Mouse (Mus musculus): Measurements from ENCODE around the gene Grik5. TPM values are rescaled to one million over a fixed set of nuclear protein-coding genes. Genes with fewer than 3 reads are reported as not detected.

The Grik5 gene
- polyA plus RNA-seq, 1 experiment from 2014 or later, result 0.76 TPM

- H3K9ac ChIP-seq (replicated peaks), result no peak overlapping the region
- no peak overlapping the region for H3K27ac ChIP-seq (ENCODE audit: low read depth)
- ATAC-seq (no peak), DNase-seq (no peak)
- H3K4me2 ChIP-seq (ENCODE audit: low read depth, low read length), result no peak overlapping the region
- no peak for TF ChIP-seq CTCF (IDR thresholded peaks at IDR 0.05; ENCODE audit: low read depth)
- TF ChIP-seq EP300 (IDR thresholded peaks at IDR 0.05; ENCODE audit: low read depth), result no peak
- H3K9me3 ChIP-seq (ENCODE audit: low read length), result no peaks in the 10 kb centered on the region
- no peaks in the 10 kb centered on the region for H3K4me1 ChIP-seq (ENCODE audit: insufficient read depth)
- no peak overlapping the region for H3K4me3 ChIP-seq (ENCODE audit: low read depth, low read length)
- WGBS (ENCODE audit: insufficient replicate concordance), result 45% methylated on average over 7 of the region's 7 CpGs
- peaks cover 2% of the 10 kb centered on the region; the same call in 1 of the 2 replicates for H3K27me3 ChIP-seq (ENCODE audit: insufficient read depth, low read length)
- H3K36me3 ChIP-seq (replicated peaks; ENCODE audit: insufficient read depth, low read length), result no peaks in the 10 kb centered on the region
Measured at GRCm38 (mm10) chr7:25000211-25000610, 71.9 kb downstream of the Grik5 start.

- Histone ChIP-seq H3K9ac (replicated peaks) (no peak overlapping the region), H3K4me2 (ENCODE audit: low read depth, low read length) (no peak overlapping the region), H3K4me3 (ENCODE audit: low read depth, low read length) (no peak overlapping the region), H3K4me1 (ENCODE audit: insufficient read depth) (no peaks in the 10 kb centered on the region), H3K36me3 (replicated peaks; ENCODE audit: insufficient read depth, low read length) (no peaks in the 10 kb centered on the region), H3K9me3 (ENCODE audit: low read length) (no peaks in the 10 kb centered on the region), H3K27me3 (ENCODE audit: insufficient read depth, low read length) (no peaks in the 10 kb centered on the region), H3K27ac (ENCODE audit: low read depth) (no peak overlapping the region)
- ATAC-seq, result no peak
- no peak for DNase-seq
- no peak for TF ChIP-seq CTCF (IDR thresholded peaks at IDR 0.05; ENCODE audit: low read depth)
- no peak for TF ChIP-seq EP300 (IDR thresholded peaks at IDR 0.05; ENCODE audit: low read depth)
- 71% methylated on average over 6 of the region's 6 CpGs for WGBS (ENCODE audit: insufficient replicate concordance)
Measured at GRCm38 (mm10) chr7:24993081-24993480, 79.1 kb downstream of the Grik5 start.

GRCm38 (mm10) chr7:24990478-24990877 lies 81.7 kb downstream of the Grik5 start:
- Histone ChIP-seq H3K9ac (replicated peaks) (no peak overlapping the region), H3K4me2 (ENCODE audit: low read depth, low read length) (no peak overlapping the region), H3K4me1 (ENCODE audit: insufficient read depth) (no peaks in the 10 kb centered on the region), H3K4me3 (ENCODE audit: low read depth, low read length) (no peak overlapping the region), H3K27me3 (ENCODE audit: insufficient read depth, low read length) (no peaks in the 10 kb centered on the region), H3K36me3 (replicated peaks; ENCODE audit: insufficient read depth, low read length) (no peaks in the 10 kb centered on the region), H3K9me3 (ENCODE audit: low read length) (no peaks in the 10 kb centered on the region), H3K27ac (ENCODE audit: low read depth) (no peak overlapping the region)
- no peak for TF ChIP-seq EP300 (IDR thresholded peaks at IDR 0.05; ENCODE audit: low read depth)
- no peak for TF ChIP-seq CTCF (IDR thresholded peaks at IDR 0.05; ENCODE audit: low read depth)
- ATAC-seq, result no peak
- DNase-seq, result no peak
- 67% methylated on average over 8 of the region's 8 CpGs for WGBS (ENCODE audit: insufficient replicate concordance)

GRCm38 (mm10) chr7:24987941-24988340 lies 84.2 kb downstream of the Grik5 start:
- no peak overlapping the region for H3K4me2 ChIP-seq (ENCODE audit: low read depth, low read length)
- H3K27me3 ChIP-seq (ENCODE audit: insufficient read depth, low read length), result no peaks in the 10 kb centered on the region
- DNase-seq (no peak), ATAC-seq (no peak)
- H3K36me3 ChIP-seq (replicated peaks; ENCODE audit: insufficient read depth, low read length), result no peaks in the 10 kb centered on the region
- WGBS (ENCODE audit: insufficient replicate concordance), result 59% methylated on average over 14 of the region's 14 CpGs
- H3K4me3 ChIP-seq (ENCODE audit: low read depth, low read length), result no peak overlapping the region
- H3K4me1 ChIP-seq (ENCODE audit: insufficient read depth), result no peaks in the 10 kb centered on the region
- no peak for TF ChIP-seq EP300 (IDR thresholded peaks at IDR 0.05; ENCODE audit: low read depth)
- no peak for TF ChIP-seq CTCF (IDR thresholded peaks at IDR 0.05; ENCODE audit: low read depth)
- no peaks in the 10 kb centered on the region for H3K9me3 ChIP-seq (ENCODE audit: low read length)
- no peak overlapping the region for H3K9ac ChIP-seq (replicated peaks)
- H3K27ac ChIP-seq (ENCODE audit: low read depth), result no peak overlapping the region

DNA sequence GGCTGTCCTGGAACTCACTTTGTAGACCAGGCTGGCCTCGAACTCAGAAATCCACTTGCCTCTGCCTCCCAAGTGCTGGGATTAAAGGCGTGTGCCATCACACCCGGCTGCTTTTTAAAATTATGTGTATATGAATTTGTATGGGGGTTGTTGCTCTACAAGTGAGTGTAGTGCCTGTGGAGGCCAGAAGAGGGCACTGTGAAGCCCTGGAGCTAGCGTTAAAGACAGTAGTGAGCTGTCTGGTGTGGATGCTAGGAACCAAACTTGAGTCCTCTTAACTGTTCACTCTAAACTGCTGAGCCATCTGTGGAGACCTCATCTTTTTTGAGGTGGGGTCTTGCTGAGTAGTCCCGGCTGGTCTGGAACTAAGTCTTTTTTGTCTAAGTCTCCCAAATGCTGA lies 86.3 kb downstream of the Grik5 start:
- Histone ChIP-seq H3K4me2 (ENCODE audit: low read depth, low read length) (no peak overlapping the region), H3K36me3 (replicated peaks; ENCODE audit: insufficient read depth, low read length) (no peaks in the 10 kb centered on the region), H3K4me3 (ENCODE audit: low read depth, low read length) (no peak overlapping the region), H3K4me1 (ENCODE audit: insufficient read depth) (no peaks in the 10 kb centered on the region), H3K27me3 (ENCODE audit: insufficient read depth, low read length) (no peaks in the 10 kb centered on the region), H3K27ac (ENCODE audit: low read depth) (no peak overlapping the region), H3K9me3 (ENCODE audit: low read length) (no peaks in the 10 kb centered on the region), H3K9ac (replicated peaks) (no peak overlapping the region)
- DNase-seq (no peak), ATAC-seq (no peak)
- TF ChIP-seq EP300 (IDR thresholded peaks at IDR 0.05; ENCODE audit: low read depth), result no peak
- TF ChIP-seq CTCF (IDR thresholded peaks at IDR 0.05; ENCODE audit: low read depth), result peak; percentile 51
- 68% methylated on average over 5 of the region's 5 CpGs for WGBS (ENCODE audit: insufficient replicate concordance)

DNA sequence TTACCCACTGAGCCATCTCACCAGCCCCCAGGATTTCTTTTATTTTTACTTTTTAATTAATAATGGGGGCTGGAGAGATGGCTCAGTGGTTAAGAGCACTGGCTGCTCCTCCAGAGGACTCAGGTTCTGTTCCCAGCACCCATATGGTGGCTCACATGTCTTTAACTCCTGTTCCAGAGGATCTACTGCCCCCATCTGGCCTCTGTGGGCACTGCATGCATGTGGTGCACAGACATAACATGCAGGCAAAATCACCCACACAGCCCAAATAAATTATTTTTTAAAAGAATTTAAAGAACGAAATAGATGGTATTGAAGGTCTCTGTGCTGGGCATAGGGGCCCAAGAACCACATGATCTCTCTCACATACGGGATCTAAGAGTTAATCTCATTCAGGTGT lies 87.8 kb downstream of the Grik5 start:
- TF ChIP-seq EP300 (IDR thresholded peaks at IDR 0.05; ENCODE audit: low read depth) (no peak), CTCF (IDR thresholded peaks at IDR 0.05; ENCODE audit: low read depth) (no peak)
- no peaks in the 10 kb centered on the region for H3K36me3 ChIP-seq (replicated peaks; ENCODE audit: insufficient read depth, low read length)
- H3K9me3 ChIP-seq (ENCODE audit: low read length), result no peaks in the 10 kb centered on the region
- no peak overlapping the region for H3K4me2 ChIP-seq (ENCODE audit: low read depth, low read length)
- no peak overlapping the region for H3K9ac ChIP-seq (replicated peaks)
- H3K4me1 ChIP-seq (ENCODE audit: insufficient read depth), result no peaks in the 10 kb centered on the region
- no peak for ATAC-seq
- WGBS (ENCODE audit: insufficient replicate concordance), result 78% methylated on average over 2 of the region's 2 CpGs
- H3K27ac ChIP-seq (ENCODE audit: low read depth), result no peak overlapping the region
- no peaks in the 10 kb centered on the region for H3K27me3 ChIP-seq (ENCODE audit: insufficient read depth, low read length)
- no peak for DNase-seq
- H3K4me3 ChIP-seq (ENCODE audit: low read depth, low read length), result no peak overlapping the region

- Histone ChIP-seq H3K27ac (ENCODE audit: low read depth) (no peak overlapping the region), H3K9ac (replicated peaks) (no peak overlapping the region), H3K4me1 (ENCODE audit: insufficient read depth) (no peaks in the 10 kb centered on the region), H3K4me3 (ENCODE audit: low read depth, low read length) (no peak overlapping the region), H3K9me3 (ENCODE audit: low read length) (no peaks in the 10 kb centered on the region), H3K27me3 (ENCODE audit: insufficient read depth, low read length) (no peaks in the 10 kb centered on the region), H3K36me3 (replicated peaks; ENCODE audit: insufficient read depth, low read length) (no peaks in the 10 kb centered on the region), H3K4me2 (ENCODE audit: low read depth, low read length) (no peak overlapping the region)
- WGBS (ENCODE audit: insufficient replicate concordance), result 76% methylated on average over 5 of the region's 5 CpGs
- no peak for TF ChIP-seq CTCF (IDR thresholded peaks at IDR 0.05; ENCODE audit: low read depth)
- no peak for TF ChIP-seq EP300 (IDR thresholded peaks at IDR 0.05; ENCODE audit: low read depth)
- ATAC-seq, result no peak
- DNase-seq, result no peak
Measured at GRCm38 (mm10) chr7:24983396-24983795, 88.8 kb downstream of the Grik5 start.

Measured in liver, postnatal 0 days (tissue).